Mouse (Mus musculus) limb, embryonic 13.5 days (tissue): Measurements from ENCODE around the gene Pmm2. TPM values are rescaled to one million over a fixed set of nuclear protein-coding genes. Genes with fewer than 3 reads are reported as not detected.

Experiments used
- ATAC-seq: fragments of 200-750 bp; cut with Nextera tagmentation; 2 replicates; pipeline ENCODE4 v1.8.0; 2017; ENCODE audit warnings: low read depth, moderate number of reproducible peaks, moderate TSS enrichment; ENCODE audit not compliant: low FRiP score
- H3K27ac ChIP-seq: fragments of 300-500 bp; sonication (generic); 2 replicates; pipeline ENCODE4 v1.5.1; 2015; ENCODE audit warnings: inconsistent platforms, mild to moderate bottlenecking, moderate library complexity
- H3K27me3 ChIP-seq: fragments of 300-500 bp; sonication (generic); 2 replicates; pipeline ENCODE4 v1.6.1; 2015; ENCODE audit warnings: mild to moderate bottlenecking, inconsistent platforms
- H3K36me3 ChIP-seq: fragments of 300-500 bp; sonication (generic); 2 replicates; pipeline ENCODE4 v1.6.1; 2015; ENCODE audit warnings: inconsistent platforms, mild to moderate bottlenecking, moderate library complexity
- H3K4me1 ChIP-seq: fragments of 300-500 bp; sonication (generic); 2 replicates; pipeline ENCODE4 v1.6.1; 2015; ENCODE audit warnings: inconsistent platforms
- H3K4me2 ChIP-seq: fragments of 300-500 bp; sonication (generic); replicated peaks from 2 replicates; pipeline ENCODE4 v1.6.1; 2015; ENCODE audit warnings: inconsistent platforms, mild to moderate bottlenecking, moderate library complexity
- H3K4me3 ChIP-seq: fragments of 300-500 bp; sonication (generic); 2 replicates; pipeline ENCODE4 v1.5.1; 2015; ENCODE audit warnings: moderate library complexity, mild to moderate bottlenecking, inconsistent platforms
- H3K9ac ChIP-seq: fragments of 300-500 bp; sonication (generic); 2 replicates; pipeline ENCODE4 v1.6.1; 2015; ENCODE audit warnings: mild to moderate bottlenecking, inconsistent platforms
- H3K9me3 ChIP-seq: fragments of 300-500 bp; sonication (generic); 2 replicates; pipeline ENCODE4 v1.6.1; 2016; ENCODE audit warnings: inconsistent platforms
- WGBS: fragments of 180-500 bp; shearing (Covaris S2); methylation state at CpG from one replicate; pipeline ENCODE4 v1.1.7; 2015; 5-methylcytosine and 5-hydroxymethylcytosine counted together
- polyA plus RNA-seq: library from polyadenylated mRNA; unstranded; fragments of >200 nt; fragmentation: Nextera tagmentation; extraction: Ambion mirVana; gene quantifications from 2 replicates; pipeline ENCODE4 v1.2.1, GENCODE M21; 2015

The Pmm2 gene
- polyA plus RNA-seq, 1 experiment from 2014 or later: 53.3 TPM

DNA sequence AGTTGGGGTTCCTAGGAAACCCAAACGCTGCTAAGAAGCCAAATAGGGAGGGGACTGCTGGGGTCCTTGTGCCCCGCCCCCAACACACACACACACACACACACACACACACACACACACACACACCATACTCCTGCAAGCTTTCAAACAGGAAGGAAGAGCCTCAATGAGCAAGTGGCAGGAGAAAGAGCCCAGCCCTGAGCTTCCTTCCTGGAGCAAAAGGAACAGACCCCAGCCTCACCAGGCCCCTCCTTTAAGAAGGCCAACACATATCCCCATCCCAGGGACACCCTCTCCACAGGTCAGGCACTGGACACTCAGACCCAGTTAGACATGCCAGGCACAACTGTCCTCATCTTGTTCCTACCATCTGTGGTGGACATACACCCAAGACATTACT, 25.5 kb downstream of the Pmm2 start:
- Histone ChIP-seq H3K27me3 (no peaks in the 10 kb centered on the region), H3K9me3 (no peaks in the 10 kb centered on the region), H3K4me1 (peaks cover 12% of the 10 kb centered on the region; the same call in 1 of the 2 replicates), H3K36me3 (peaks cover 66% of the 10 kb centered on the region), H3K4me3 (no peak overlapping the region), H3K27ac (no peak overlapping the region), H3K9ac (no peak overlapping the region), H3K4me2 (no peak overlapping the region)
- no CpG with 5 or more reads among the region's 2 CpGs for WGBS
- ATAC-seq: no peak

DNA sequence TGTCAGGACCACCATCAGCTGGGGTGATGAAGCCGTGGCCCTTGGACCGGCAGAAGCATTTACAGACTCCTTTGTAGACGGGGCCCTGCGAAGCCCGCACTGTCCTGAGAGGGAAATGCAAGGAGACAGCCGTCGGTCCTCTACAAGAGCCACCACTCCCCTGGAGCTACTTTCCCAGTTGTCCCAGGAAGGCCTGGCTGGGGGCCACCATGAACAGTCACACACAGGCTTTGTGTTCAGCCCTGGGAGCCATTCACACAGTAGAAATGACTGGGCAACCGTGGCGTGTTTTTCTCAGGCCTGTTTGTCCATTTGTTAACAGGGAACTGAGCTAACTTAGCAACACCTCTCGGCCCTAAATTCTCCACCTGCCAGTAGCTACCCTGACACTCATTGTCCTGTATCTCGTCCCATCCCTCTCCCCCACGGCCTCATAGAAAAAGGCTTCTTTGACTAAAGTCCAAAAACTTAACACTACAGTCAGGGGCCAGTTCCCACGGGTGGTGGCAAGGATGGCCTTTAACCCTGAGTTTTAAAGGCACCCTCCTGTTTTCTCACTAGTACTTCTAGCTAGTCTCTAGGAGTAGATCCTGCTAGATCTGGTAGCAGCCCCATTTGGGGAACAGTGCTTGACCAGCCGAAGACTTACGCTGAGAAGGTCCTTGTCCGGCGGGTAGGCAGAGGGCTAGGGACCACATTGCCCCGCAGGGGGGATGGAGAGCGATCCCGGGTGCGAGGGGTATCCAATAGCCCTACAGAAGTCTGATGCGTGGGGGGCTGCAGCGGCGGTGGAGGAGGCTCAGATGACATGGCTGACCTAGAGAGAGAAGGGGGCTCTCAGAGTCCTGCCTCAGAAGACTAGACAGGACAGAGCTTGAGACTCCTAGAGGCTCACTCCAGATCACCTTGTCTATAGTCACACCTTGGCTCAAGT, 26.4 kb downstream of the Pmm2 start:
- WGBS: 88% methylated on average over 24 of the region's 24 CpGs
- no peak overlapping the region for H3K27ac ChIP-seq
- peaks cover 61% of the 10 kb centered on the region for H3K36me3 ChIP-seq

DNA sequence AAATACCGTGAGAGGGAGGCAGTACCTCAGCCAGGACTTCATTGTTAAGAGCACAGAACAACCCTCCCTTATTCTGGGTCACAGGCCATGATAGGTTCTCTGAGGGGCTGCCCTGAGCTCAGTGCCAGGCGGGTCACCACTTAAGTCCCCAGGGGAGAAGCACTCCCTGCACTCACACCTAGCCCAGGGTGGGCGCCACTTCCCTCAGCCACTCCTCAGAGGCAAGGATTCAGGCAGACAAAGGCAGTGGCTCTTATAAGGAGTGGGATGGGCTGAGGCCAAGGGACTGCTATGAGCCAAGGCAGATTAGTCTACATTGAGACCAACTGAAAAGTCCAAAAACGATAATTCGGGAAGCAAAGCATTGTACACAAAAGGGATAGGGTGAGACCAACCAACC, 27.9 kb downstream of the Pmm2 start:
- Histone ChIP-seq H3K27ac (no peak overlapping the region), H3K27me3 (no peaks in the 10 kb centered on the region), H3K4me2 (no peak overlapping the region), H3K9me3 (no peaks in the 10 kb centered on the region), H3K36me3 (peaks cover 47% of the 10 kb centered on the region), H3K4me3 (no peak overlapping the region), H3K4me1 (peaks cover 34% of the 10 kb centered on the region), H3K9ac (no peak overlapping the region)
- ATAC-seq: no peak
- 85% methylated on average over 5 of the region's 5 CpGs for WGBS

More for the DNA sequence above, 26.4 kb downstream of the Pmm2 start:
- no peak overlapping the region for H3K9ac ChIP-seq
- H3K27me3 ChIP-seq: no peaks in the 10 kb centered on the region
- ATAC-seq: no peak
- H3K4me1 ChIP-seq: peaks cover 19% of the 10 kb centered on the region
- H3K4me3 ChIP-seq: no peak overlapping the region
- H3K4me2 ChIP-seq: no peak overlapping the region
- no peaks in the 10 kb centered on the region for H3K9me3 ChIP-seq

DNA sequence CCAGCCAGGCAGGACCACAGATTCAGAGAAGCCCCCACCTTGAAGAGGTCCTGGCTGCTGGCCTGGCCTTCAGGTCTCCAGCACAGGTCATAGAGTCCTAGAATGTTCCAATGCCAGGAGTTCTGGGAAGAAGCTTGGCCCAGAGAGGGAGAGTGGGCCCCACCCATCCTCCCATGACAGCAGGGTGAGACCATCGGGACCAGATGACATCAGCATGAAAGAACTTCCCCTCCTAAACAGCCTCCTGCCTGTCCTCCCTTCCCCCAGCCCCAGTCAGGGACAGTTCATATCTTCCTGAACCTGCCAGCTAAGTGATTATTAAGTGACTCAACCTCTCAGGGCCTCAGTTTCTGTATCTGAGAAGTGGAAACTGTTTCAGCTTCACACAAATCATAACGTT, 29.0 kb downstream of the Pmm2 start:
- 56% methylated on average over 2 of the region's 2 CpGs for WGBS
- Histone ChIP-seq H3K4me3 (no peak overlapping the region), H3K9me3 (no peaks in the 10 kb centered on the region), H3K27me3 (no peaks in the 10 kb centered on the region), H3K9ac (no peak overlapping the region; the same call in 1 of the 2 replicates), H3K27ac (no peak overlapping the region), H3K4me2 (no peak overlapping the region), H3K36me3 (peaks cover 38% of the 10 kb centered on the region), H3K4me1 (peaks cover 42% of the 10 kb centered on the region)
- no peak for ATAC-seq

DNA sequence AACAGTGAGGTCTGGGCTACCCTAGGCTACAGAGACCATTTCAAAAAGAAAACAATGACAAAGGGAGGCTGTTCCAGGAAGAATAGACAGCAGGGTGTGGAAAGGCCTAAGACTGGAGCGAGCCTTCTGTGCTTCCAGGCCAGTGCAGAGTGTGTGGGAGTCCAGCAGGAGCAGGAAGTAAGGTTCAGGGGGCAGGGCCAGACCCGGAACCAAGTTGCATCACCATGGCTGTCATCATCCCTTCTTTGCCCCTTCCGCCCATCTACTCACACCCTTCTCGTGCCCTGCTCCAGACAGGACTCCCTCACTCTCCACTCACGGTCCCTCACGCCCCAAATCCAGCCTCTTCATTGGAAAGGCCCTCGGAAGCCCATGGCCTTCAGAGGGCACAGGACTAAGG, 29.8 kb downstream of the Pmm2 start:
- WGBS: 86% methylated on average over 7 of the region's 7 CpGs
- H3K9me3 ChIP-seq: no peaks in the 10 kb centered on the region
- no peak for ATAC-seq
- no peak overlapping the region for H3K9ac ChIP-seq
- no peak overlapping the region for H3K4me3 ChIP-seq
- H3K4me1 ChIP-seq: peaks cover 42% of the 10 kb centered on the region
- H3K36me3 ChIP-seq: peaks cover 30% of the 10 kb centered on the region
- no peaks in the 10 kb centered on the region for H3K27me3 ChIP-seq
- H3K4me2 ChIP-seq: no peak overlapping the region
- H3K27ac ChIP-seq: no peak overlapping the region

DNA sequence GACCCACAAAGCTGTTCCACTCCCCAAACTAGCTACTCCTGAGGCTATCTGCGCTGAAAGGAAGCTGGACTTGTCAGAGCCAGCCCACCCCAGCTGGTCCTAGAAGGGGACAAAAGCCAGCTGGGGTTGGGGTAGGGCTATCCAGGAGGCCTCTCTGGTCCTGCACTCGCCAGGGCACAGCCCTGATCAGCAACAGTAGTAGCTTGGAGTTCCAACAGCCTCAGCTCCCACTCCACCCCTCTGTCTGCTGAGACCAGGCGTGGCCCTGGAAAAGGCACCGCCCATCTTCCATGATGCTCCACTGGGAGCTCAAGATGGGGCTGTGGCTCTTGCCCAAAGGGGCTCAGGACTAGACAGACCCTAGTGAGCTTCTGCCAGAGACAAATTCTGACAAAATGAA, 30.3 kb downstream of the Pmm2 start:
- Histone ChIP-seq H3K9ac (peak overlapping the region; percentile 39; the same call in 1 of the 2 replicates), H3K27ac (no peak overlapping the region), H3K4me1 (peaks cover 42% of the 10 kb centered on the region), H3K9me3 (no peaks in the 10 kb centered on the region), H3K36me3 (peaks cover 25% of the 10 kb centered on the region), H3K4me2 (no peak overlapping the region), H3K4me3 (no peak overlapping the region), H3K27me3 (0 out of 2 replicates have a peak, but pooled peaks cover 1% of the 10 kb centered on the region)
- WGBS: 73% methylated on average over 4 of the region's 4 CpGs
- ATAC-seq: no peak

DNA sequence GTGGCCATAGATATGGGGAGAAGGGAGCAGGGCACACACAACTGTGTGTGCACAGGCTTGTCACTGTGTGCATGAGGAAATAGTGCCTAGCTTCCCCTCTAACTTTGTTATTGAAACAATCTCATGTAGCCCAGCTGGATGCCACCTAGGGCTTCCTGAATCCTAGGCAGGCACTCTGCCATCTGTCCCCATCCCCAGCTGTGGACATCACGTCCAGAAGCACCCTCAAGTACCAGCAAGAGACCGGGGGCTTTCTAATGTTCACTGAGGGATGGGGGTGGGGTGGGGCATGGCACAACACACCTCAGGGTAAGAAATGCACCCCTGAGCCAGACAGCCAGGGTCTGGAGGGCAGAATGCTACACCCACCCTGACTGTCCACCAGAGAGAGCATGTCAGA, 30.9 kb downstream of the Pmm2 start:
- WGBS: 61% methylated on average over 2 of the region's 2 CpGs
- H3K9me3 ChIP-seq: no peaks in the 10 kb centered on the region
- no peak for ATAC-seq
- 0 out of 2 replicates have a peak, but pooled peaks cover 7% of the 10 kb centered on the region for H3K27me3 ChIP-seq
- no peak overlapping the region for H3K27ac ChIP-seq
- H3K4me3 ChIP-seq: no peak overlapping the region
- no peak overlapping the region for H3K9ac ChIP-seq
- no peak overlapping the region for H3K4me2 ChIP-seq
- H3K36me3 ChIP-seq: peaks cover 19% of the 10 kb centered on the region
- H3K4me1 ChIP-seq: peaks cover 42% of the 10 kb centered on the region

DNA sequence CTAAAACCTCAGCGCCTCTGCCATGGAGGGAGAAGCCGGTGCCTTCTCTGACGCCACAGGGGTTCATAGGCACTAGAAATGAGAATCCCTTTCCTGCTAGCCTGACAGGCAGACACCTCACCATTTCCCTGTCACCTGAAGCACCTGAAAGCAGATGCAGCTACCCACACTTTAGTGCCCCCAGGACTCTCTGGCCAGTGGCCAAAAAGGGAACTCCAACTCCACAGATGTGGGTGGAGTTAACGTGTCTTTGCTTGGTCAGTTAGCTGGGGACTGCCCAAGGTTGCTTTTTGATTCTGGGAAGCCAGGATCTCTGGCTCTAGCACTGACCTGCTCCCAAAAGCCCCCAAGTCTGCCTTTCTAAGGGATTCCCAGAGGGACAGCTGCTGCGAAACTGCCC, 32.0 kb downstream of the Pmm2 start:
- Histone ChIP-seq H3K4me1 (peaks cover 42% of the 10 kb centered on the region), H3K4me2 (peak overlapping the region; percentile 84), H3K27ac (no peak overlapping the region; the same call in 1 of the 2 replicates), H3K9me3 (no peaks in the 10 kb centered on the region), H3K9ac (peak overlapping the region; percentile 75), H3K4me3 (peak overlapping the region; percentile 61), H3K27me3 (0 out of 2 replicates have a peak, but pooled peaks cover 8% of the 10 kb centered on the region), H3K36me3 (peaks cover 14% of the 10 kb centered on the region; the same call in 1 of the 2 replicates)
- no peak for ATAC-seq
- 62% methylated on average over 5 of the region's 5 CpGs for WGBS

DNA sequence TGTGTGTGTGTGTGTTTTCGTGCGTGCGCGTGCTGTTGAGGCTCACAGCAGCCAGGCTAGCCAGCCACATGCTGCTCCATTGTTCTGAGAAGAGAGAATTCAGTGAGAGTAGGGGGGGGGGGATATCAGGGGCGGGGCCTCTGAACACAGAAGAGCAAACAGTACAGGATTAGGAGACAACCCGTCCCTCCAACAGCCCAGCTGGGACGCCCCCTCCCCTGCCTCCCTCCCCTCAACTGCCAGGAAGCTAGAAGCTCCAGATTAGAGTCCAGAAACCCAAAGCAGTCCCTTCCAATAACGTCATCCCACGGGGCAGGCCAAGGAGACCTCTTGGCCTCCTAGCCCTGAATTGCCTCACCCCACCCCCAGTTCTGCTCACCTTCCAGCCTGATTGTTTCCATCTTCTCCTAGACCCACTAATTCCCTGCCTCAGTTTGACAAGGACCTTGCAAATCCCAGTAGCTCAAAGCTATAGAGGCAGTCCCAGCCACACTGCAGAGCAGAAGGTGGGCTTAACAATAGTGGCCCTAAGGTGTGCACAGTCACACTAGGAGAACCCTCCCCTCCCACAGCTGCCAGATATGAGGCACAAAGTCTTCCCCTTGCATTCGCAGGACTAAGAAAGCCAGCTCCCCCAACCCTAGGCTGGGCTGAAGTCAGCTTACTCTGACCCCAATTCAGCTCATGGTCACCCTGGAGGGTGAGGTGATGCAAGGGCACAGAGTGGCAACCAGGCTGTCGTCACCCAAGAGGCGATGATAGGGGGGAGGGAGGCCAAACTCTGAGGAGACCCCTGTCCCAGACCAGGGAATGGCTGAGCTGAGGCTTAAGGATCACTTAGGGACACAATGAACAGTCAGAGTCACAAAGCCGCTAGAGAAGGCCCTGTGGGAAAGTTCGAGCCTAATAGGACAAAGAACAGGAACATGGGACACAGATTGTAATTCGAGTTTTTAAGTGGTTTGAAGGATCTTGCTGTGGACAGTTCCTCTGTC, 32.9 kb downstream of the Pmm2 start:
- no peaks in the 10 kb centered on the region for H3K9me3 ChIP-seq
- 0 out of 2 replicates have a peak, but pooled peaks cover 8% of the 10 kb centered on the region for H3K27me3 ChIP-seq
- peaks cover 14% of the 10 kb centered on the region; the same call in 1 of the 2 replicates for H3K36me3 ChIP-seq
- H3K9ac ChIP-seq: peak overlapping the region; percentile 75
- peak overlapping the region; percentile 84 for H3K4me2 ChIP-seq
- H3K4me3 ChIP-seq: peak overlapping the region; percentile 61
- 8% methylated on average over 15 of the region's 15 CpGs for WGBS
- peak overlapping the region; percentile 69 for H3K27ac ChIP-seq
- peaks cover 42% of the 10 kb centered on the region for H3K4me1 ChIP-seq
- ATAC-seq: no peak

DNA sequence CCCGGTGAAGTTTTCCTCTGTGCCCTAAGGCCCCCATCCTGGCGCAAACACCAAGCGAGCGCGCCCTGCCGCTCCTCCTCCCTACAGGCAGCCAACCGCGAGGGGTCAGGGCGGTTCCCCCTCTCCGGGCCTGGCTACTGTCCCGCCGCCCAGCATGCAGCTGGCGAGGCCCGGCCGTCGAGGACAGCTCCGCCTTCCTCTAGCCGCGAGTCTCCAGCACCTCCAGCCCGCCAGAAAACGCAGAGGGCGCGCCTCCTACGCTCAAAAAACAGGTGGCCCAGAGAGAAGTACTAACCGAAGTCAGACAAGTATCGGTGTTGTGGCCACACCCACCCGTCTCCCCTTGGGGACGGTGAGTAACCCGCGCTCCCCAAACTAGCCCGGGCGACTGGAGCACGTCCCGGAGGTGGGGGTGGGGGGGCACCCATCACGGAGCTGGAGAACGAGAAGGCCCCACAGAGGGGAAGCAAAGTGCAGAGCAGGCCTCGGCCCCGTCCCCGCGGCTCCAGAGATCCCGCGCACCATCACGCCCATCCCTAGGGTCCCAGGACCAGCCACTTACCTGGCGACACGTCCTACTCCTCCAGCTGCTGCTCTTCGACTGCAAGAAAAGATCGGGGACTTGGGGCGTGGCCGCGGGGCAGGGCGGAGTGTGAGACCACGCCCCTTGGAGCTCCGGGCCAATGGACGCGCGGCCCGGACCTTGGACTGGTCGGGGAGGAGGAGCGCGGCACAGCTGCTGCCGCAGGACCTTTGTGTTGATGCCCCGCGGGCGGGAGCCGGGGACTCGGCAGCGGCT, 34.3 kb downstream of the Pmm2 start, which contains the start of gene Carhsp1:
Gene Carhsp1 (minus strand): TSS at position 605 of the 799 bp plus-strand sequence.
- peaks cover 34% of the 10 kb centered on the region for H3K4me1 ChIP-seq

DNA sequence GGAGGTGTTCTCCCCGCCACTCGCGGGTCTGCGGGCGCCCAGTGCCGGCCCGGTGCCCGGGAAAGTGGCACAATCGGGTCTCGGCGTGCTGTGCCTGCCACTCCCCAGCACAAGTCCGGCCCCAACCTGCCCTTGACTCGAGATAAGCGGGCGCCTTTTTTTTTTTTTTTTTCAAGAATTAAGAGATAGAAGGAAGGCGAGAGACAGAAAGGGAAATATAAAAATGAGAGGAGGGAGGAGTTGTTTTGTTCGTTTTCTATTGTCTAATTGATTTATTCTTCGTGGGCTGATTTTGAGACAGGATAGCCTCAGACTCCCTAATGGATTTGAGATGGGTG, 34.8 kb downstream of the Pmm2 start:
- 0% methylated on average over 18 of the region's 18 CpGs for WGBS
- H3K4me3 ChIP-seq: peak overlapping the region; percentile 61
- ATAC-seq: no peak
- peaks cover 34% of the 10 kb centered on the region for H3K4me1 ChIP-seq
- H3K9ac ChIP-seq: peak overlapping the region; percentile 75
- no peak overlapping the region for H3K27ac ChIP-seq
- peak overlapping the region; percentile 84 for H3K4me2 ChIP-seq
- H3K27me3 ChIP-seq: 0 out of 2 replicates have a peak, but pooled peaks cover 8% of the 10 kb centered on the region
- H3K36me3 ChIP-seq: peaks cover 7% of the 10 kb centered on the region; the same call in 1 of the 2 replicates
- H3K9me3 ChIP-seq: no peaks in the 10 kb centered on the region

More for the DNA sequence above, 34.3 kb downstream of the Pmm2 start, which contains the start of gene Carhsp1:
- H3K4me2 ChIP-seq: peak within 1 kb of the TSS; percentile 84
- peaks cover 7% of the 10 kb centered on the region; the same call in 1 of the 2 replicates for H3K36me3 ChIP-seq
- WGBS: under 1% methylated on average over 67 of the region's 67 CpGs
- H3K4me3 ChIP-seq: peak within 1 kb of the TSS; percentile 61
- H3K27me3 ChIP-seq: 0 out of 2 replicates have a peak, but pooled peaks cover 8% of the 10 kb centered on the region
- H3K9me3 ChIP-seq: no peaks in the 10 kb centered on the region
- peak; percentile 92 for ATAC-seq
- H3K9ac ChIP-seq: peak within 1 kb of the TSS; percentile 75
- H3K27ac ChIP-seq: peak within 1 kb of the TSS; percentile 69
